Mouse (Mus musculus) frontal cortex, postnatal 14 days (tissue): ENCODE measurements around the gene Ep300.
"Not testable (repeated sequence)": the region's sequence is repeated elsewhere in the genome, so short reads cannot be mapped to it uniquely, and the experiment has no call there.

Experiments used
- DNase-seq, 2 experiments: peaks; one replicate each; pipeline ENCODE4 v3.0.0; 2022; ENCODE audit warnings: low spot score in 2 of 2

Gene Ep300

GRCm38 (mm10) chr15:81594146-81594696 lies 9.1 kb downstream of the Ep300 start:
- DNase-seq, result no peak

- not testable (repeated sequence) for DNase-seq
These were observed 13.6 kb downstream of the Ep300 start for GRCm38 (mm10) chr15:81598742-81599141.

GRCm38 (mm10) chr15:81605241-81605640 lies 20.1 kb downstream of the Ep300 start:
- DNase-seq, result no peak

- DNase-seq, result no peak
These were observed 21.5 kb downstream of the Ep300 start for GRCm38 (mm10) chr15:81606634-81607033.

- no peak for DNase-seq
These were observed 64.6 kb downstream of the Ep300 start for GRCm38 (mm10) chr15:81649516-81650455.

GRCm38 (mm10) chr15:81650636-81651035 lies 65.5 kb downstream of the Ep300 start:
- DNase-seq, result no peak

GRCm38 (mm10) chr15:81661701-81662100 lies 76.5 kb downstream of the Ep300 start:
- DNase-seq, result no peak

GRCm38 (mm10) chr15:81663281-81663680 lies 78.1 kb downstream of the Ep300 start:
- DNase-seq, result no peak

- DNase-seq, result peak; percentile 85 to 90
These were observed 78.8 kb downstream of the Ep300 start, which contains the start of gene L3mbtl2 for GRCm38 (mm10) chr15:81663697-81664561. Gene L3mbtl2, plus strand, starts transcription at chr15:81663889.

- no peak for DNase-seq
These were observed 81.8 kb downstream of the Ep300 start for GRCm38 (mm10) chr15:81666957-81667356.

GRCm38 (mm10) chr15:81670231-81670640 lies 85.1 kb downstream of the Ep300 start:
- DNase-seq, result peak in 1 of 2 experiments; percentile 32

GRCm38 (mm10) chr15:81676637-81677036 lies 91.5 kb downstream of the Ep300 start:
- no peak for DNase-seq

GRCm38 (mm10) chr15:81680301-81680805 lies 95.2 kb downstream of the Ep300 start:
- DNase-seq, result no peak

- no peak for DNase-seq
These were observed 108.3 kb downstream of the Ep300 start for GRCm38 (mm10) chr15:81693366-81693966.

- peak; percentile 53 to 71 for DNase-seq
These were observed 109.1 kb downstream of the Ep300 start for GRCm38 (mm10) chr15:81693967-81694881.

GRCm38 (mm10) chr15:81694891-81695290 lies 109.7 kb downstream of the Ep300 start:
- no peak for DNase-seq

GRCm38 (mm10) chr15:81697175-81697574 lies 112.0 kb downstream of the Ep300 start, which contains the start of gene Chadl:
Gene Chadl, minus strand, starts transcription at chr15:81697287.
- DNase-seq, result peak; percentile 32 to 61

- no peak for DNase-seq
These were observed 112.7 kb downstream of the Ep300 start for GRCm38 (mm10) chr15:81697847-81698246.

GRCm38 (mm10) chr15:81698532-81698931 lies 113.4 kb downstream of the Ep300 start:
- DNase-seq, result no peak

GRCm38 (mm10) chr15:81700161-81700560 lies 115.0 kb downstream of the Ep300 start:
- DNase-seq, result no peak
